Mouse (Mus musculus) testis, adult 2 months (tissue): ENCODE data around the gene Slc22a4. TPM values are rescaled to one million over a fixed set of nuclear protein-coding genes. Genes with fewer than 3 reads are reported as not detected.

Experiments
- H3K27ac ChIP-seq: fragments of 200-500 bp; 2 replicates; pipeline ENCODE4 v1.5.1; 2012; ENCODE audit warnings: low read depth, low read length; ENCODE audit not compliant: control insufficient read depth, insufficient read depth
- H3K27me3 ChIP-seq: fragments of 200-500 bp; 2 replicates; pipeline ENCODE4 v1.6.1; 2012; ENCODE audit warnings: mild to moderate bottlenecking, low read length, moderate library complexity; ENCODE audit not compliant: control insufficient read depth, insufficient read depth
- H3K36me3 ChIP-seq: fragments of 200-500 bp; 2 replicates; pipeline ENCODE4 v1.6.1; 2012; ENCODE audit warnings: mild to moderate bottlenecking, low read length; ENCODE audit not compliant: control insufficient read depth, insufficient read depth
- H3K4me1 ChIP-seq: fragments of 200-500 bp; 2 replicates; pipeline ENCODE4 v1.6.1; 2012; ENCODE audit warnings: low read length; ENCODE audit not compliant: control insufficient read depth, insufficient read depth
- H3K4me3 ChIP-seq: fragments of 200-500 bp; 2 replicates; pipeline ENCODE4 v1.5.1; 2012; ENCODE audit warnings: low read depth, mild to moderate bottlenecking, low read length, moderate library complexity, mixed read lengths; ENCODE audit not compliant: control insufficient read depth
- CTCF ChIP-seq: fragments of 200-500 bp; IDR thresholded peaks from 2 replicates; pipeline ENCODE4 v1.5.1; 2012; ENCODE audit warnings: low read depth, mild to moderate bottlenecking, inconsistent platforms, low read length, moderate library complexity; ENCODE audit not compliant: control insufficient read depth, insufficient read depth, insufficient replicate concordance
- POLR2A ChIP-seq: fragments of 200-500 bp; IDR thresholded peaks from 2 replicates; pipeline ENCODE4 v1.6.1; 2012; ENCODE audit warnings: low read depth, mild to moderate bottlenecking, inconsistent platforms, low read length, moderate library complexity; ENCODE audit not compliant: control insufficient read depth
- polyA plus RNA-seq: library from polyadenylated mRNA; depleted of rRNA; stranded (reverse); fragments of >200 nt; gene quantifications from 2 replicates; pipeline ENCODE4 v1.2.3, GENCODE M21; 2012

The Slc22a4 gene
- polyA plus RNA-seq, 1 experiment: 0.57 TPM

GRCm38 (mm10) chr11:54027131-54028043, 503 bp downstream of the Slc22a4 start:
- H3K27ac ChIP-seq: no peak overlapping the region
- peak overlapping the region; percentile 66 for H3K4me3 ChIP-seq
- H3K36me3 ChIP-seq: no peaks in the 10 kb centered on the region
- H3K4me1 ChIP-seq: peaks cover 11% of the 10 kb centered on the region
- TF ChIP-seq POLR2A (no peak), CTCF (no peak)
- no peaks in the 10 kb centered on the region for H3K27me3 ChIP-seq

GRCm38 (mm10) chr11:54026491-54027041, 1.3 kb downstream of the Slc22a4 start:
- H3K36me3 ChIP-seq: no peaks in the 10 kb centered on the region
- H3K4me1 ChIP-seq: peaks cover 11% of the 10 kb centered on the region
- H3K27me3 ChIP-seq: no peaks in the 10 kb centered on the region
- TF ChIP-seq POLR2A (no peak), CTCF (no peak)
- no peak overlapping the region for H3K27ac ChIP-seq
- no peak overlapping the region for H3K4me3 ChIP-seq

GRCm38 (mm10) chr11:54021396-54022093, 6.3 kb downstream of the Slc22a4 start:
- no peak for TF ChIP-seq CTCF
- TF ChIP-seq POLR2A: no peak
- no peak overlapping the region for H3K27ac ChIP-seq
- H3K36me3 ChIP-seq: no peaks in the 10 kb centered on the region
- no peaks in the 10 kb centered on the region for H3K4me1 ChIP-seq
- H3K27me3 ChIP-seq: no peaks in the 10 kb centered on the region
- H3K4me3 ChIP-seq: no peak overlapping the region

- H3K4me1 ChIP-seq: no peaks in the 10 kb centered on the region
- H3K36me3 ChIP-seq: no peaks in the 10 kb centered on the region
- H3K27ac ChIP-seq: no peak overlapping the region
- no peak overlapping the region for H3K4me3 ChIP-seq
- TF ChIP-seq CTCF: no peak
- TF ChIP-seq POLR2A: no peak
- H3K27me3 ChIP-seq: no peaks in the 10 kb centered on the region
These were observed 8.8 kb downstream of the Slc22a4 start for GRCm38 (mm10) chr11:54018893-54019732.

- TF ChIP-seq POLR2A (no peak), CTCF (no peak)
- no peaks in the 10 kb centered on the region for H3K36me3 ChIP-seq
- H3K27me3 ChIP-seq: no peaks in the 10 kb centered on the region
- H3K27ac ChIP-seq: no peak overlapping the region
- H3K4me1 ChIP-seq: no peaks in the 10 kb centered on the region
- H3K4me3 ChIP-seq: no peak overlapping the region
These were observed 10.3 kb downstream of the Slc22a4 start for GRCm38 (mm10) chr11:54017596-54017995.

GRCm38 (mm10) chr11:54016051-54016450, 11.8 kb downstream of the Slc22a4 start:
- TF ChIP-seq POLR2A (no peak), CTCF (no peak)
- no peak overlapping the region for H3K4me3 ChIP-seq
- H3K27ac ChIP-seq: no peak overlapping the region
- no peaks in the 10 kb centered on the region for H3K4me1 ChIP-seq
- H3K36me3 ChIP-seq: no peaks in the 10 kb centered on the region
- no peaks in the 10 kb centered on the region for H3K27me3 ChIP-seq

- Histone ChIP-seq H3K4me1 (no peaks in the 10 kb centered on the region), H3K36me3 (no peaks in the 10 kb centered on the region), H3K27ac (no peak overlapping the region), H3K4me3 (no peak overlapping the region), H3K27me3 (no peaks in the 10 kb centered on the region)
- TF ChIP-seq POLR2A (no peak), CTCF (no peak)
These were observed 14.9 kb downstream of the Slc22a4 start for GRCm38 (mm10) chr11:54012961-54013360.
